Comparison of ENCODE assay signal across 8 mouse cellular contexts in genomic region chrX:106485671-106486070, GRCm38 (mm10). TPM values are rescaled to one million over a fixed set of nuclear protein-coding genes. Genes with fewer than 3 reads are reported as not detected.
DNase-seq lines count a peak whose midpoint lies in the region; ATAC-seq and TF ChIP-seq lines count a peak whose summit lies in the region.
"Had no signal": no experiment of that assay in that cellular context is flagged by ENCODE, and none has a peak within 500 bp of the region (broad histone marks: within the 10 kb centered on the region; RNA-seq: fewer than 3 reads in every experiment).

No protein-coding gene starts in this region.

- no peaks in the 10 kb centered on the region for H3K9me3 ChIP-seq in lung, postnatal 0 days (ENCODE audit: low read length)
- no peaks in the 10 kb centered on the region for H3K9me3 ChIP-seq in forebrain, embryonic 12.5 days
- no peaks in the 10 kb centered on the region for H3K9me3 ChIP-seq in limb, embryonic 12.5 days
- H3K9me3 ChIP-seq in stomach, embryonic 15.5 days = no peaks in the 10 kb centered on the region

- H3K4me2 ChIP-seq in lung, postnatal 0 days (replicated peaks; ENCODE audit: low read depth, low read length) = peak overlapping the region; percentile 58
- peak overlapping the region; percentile 65 for H3K4me2 ChIP-seq in forebrain, embryonic 12.5 days
- H3K4me2 ChIP-seq in limb, embryonic 12.5 days = peak overlapping the region; percentile 64
- H3K4me2 ChIP-seq in stomach, embryonic 15.5 days = peak overlapping the region; percentile 59

- no peak for TF ChIP-seq CTCF in lung, postnatal 0 days (IDR thresholded peaks at IDR 0.05)

- WGBS in lung, postnatal 0 days = 14% methylated on average over 6 of the region's 13 CpGs
- WGBS in forebrain, embryonic 12.5 days = 30% methylated on average over 11 of the region's 13 CpGs
- 15% methylated on average over 9 of the region's 13 CpGs for WGBS in limb, embryonic 12.5 days
- 20% methylated on average over 13 of the region's 13 CpGs for WGBS in stomach, embryonic 15.5 days

- no peak for DNase-seq in lung, postnatal 0 days (ENCODE audit: low spot score)
- no peak for DNase-seq in lung, postnatal 36 days
- DNase-seq in adrenal gland, postnatal 14 days = no peak
- no peak for DNase-seq in adrenal gland, postnatal 25 days

- TF ChIP-seq EP300 in lung, postnatal 0 days (IDR thresholded peaks at IDR 0.05) = no peak

- no peaks in the 10 kb centered on the region for H3K27me3 ChIP-seq in lung, postnatal 0 days (replicated peaks; ENCODE audit: insufficient read depth, low read length)
- H3K27me3 ChIP-seq in forebrain, embryonic 12.5 days = peaks cover 28% of the 10 kb centered on the region
- peaks cover 28% of the 10 kb centered on the region for H3K27me3 ChIP-seq in limb, embryonic 12.5 days
- no peaks in the 10 kb centered on the region for H3K27me3 ChIP-seq in stomach, embryonic 15.5 days (replicated peaks)

- peak overlapping the region; percentile 34 for H3K4me3 ChIP-seq in lung, postnatal 0 days (ENCODE audit: low read depth, low read length)
- H3K4me3 ChIP-seq in forebrain, embryonic 12.5 days (replicated peaks) = peak overlapping the region; percentile 44
- peak overlapping the region; percentile 48 for H3K4me3 ChIP-seq in limb, embryonic 12.5 days (replicated peaks)
- peak overlapping the region; percentile 46 for H3K4me3 ChIP-seq in stomach, embryonic 15.5 days (replicated peaks)

- no peaks in the 10 kb centered on the region for H3K36me3 ChIP-seq in lung, postnatal 0 days (ENCODE audit: insufficient read depth, low read length)
- H3K36me3 ChIP-seq in forebrain, embryonic 12.5 days (replicated peaks) = no peaks in the 10 kb centered on the region
- H3K36me3 ChIP-seq in limb, embryonic 12.5 days = no peaks in the 10 kb centered on the region
- no peaks in the 10 kb centered on the region for H3K36me3 ChIP-seq in stomach, embryonic 15.5 days

- H3K9ac ChIP-seq in lung, postnatal 0 days (replicated peaks; ENCODE audit: low read depth) = no peak overlapping the region
- H3K9ac ChIP-seq in forebrain, embryonic 12.5 days = peak overlapping the region; percentile 38; the same call in 1 of the 2 replicates
- peak overlapping the region; percentile 60 for H3K9ac ChIP-seq in limb, embryonic 12.5 days (replicated peaks)
- H3K9ac ChIP-seq in stomach, embryonic 15.5 days = no peak overlapping the region

- ATAC-seq in lung, postnatal 0 days = no peak
- peak; percentile 73; the same call in 1 of the 2 replicates for ATAC-seq in forebrain, embryonic 12.5 days (ENCODE audit: low FRiP score)
- ATAC-seq in limb, embryonic 12.5 days (ENCODE audit: insufficient number of reproducible peaks, insufficient read depth, low FRiP score, low TSS enrichment, low read depth) = no peak; the same call in none of the 2 replicates
- peak; percentile 53; the same call in 1 of the 2 replicates for ATAC-seq in stomach, embryonic 15.5 days (ENCODE audit: insufficient read depth, low FRiP score, low read depth)

- no peaks in the 10 kb centered on the region for H3K4me1 ChIP-seq in lung, postnatal 0 days (ENCODE audit: insufficient read depth, low read depth, low read length)
- no peaks in the 10 kb centered on the region for H3K4me1 ChIP-seq in forebrain, embryonic 12.5 days
- no peaks in the 10 kb centered on the region for H3K4me1 ChIP-seq in limb, embryonic 12.5 days (replicated peaks)
- H3K4me1 ChIP-seq in stomach, embryonic 15.5 days = no peaks in the 10 kb centered on the region

- no peak overlapping the region for H3K27ac ChIP-seq in lung, postnatal 0 days (ENCODE audit: low read length)
- H3K27ac ChIP-seq in forebrain, embryonic 12.5 days = no peak overlapping the region
- 0 out of 2 replicates have a peak overlapping the region, but pooled peaks have one; percentile 41 for H3K27ac ChIP-seq in limb, embryonic 12.5 days
- no peak overlapping the region for H3K27ac ChIP-seq in stomach, embryonic 15.5 days

RNA-seq across cellular contexts. Expression of gene Fndc3c1, which starts 0.5 kb away (rescaled TPM):
- polyA plus RNA-seq in lung, postnatal 0 days (2015; fragmentation: Nextera tagmentation; extraction: Ambion mirVana) = 0.05 and 0.13 TPM in 2 replicates
- polyA plus RNA-seq in forebrain, embryonic 12.5 days (2016; fragmentation: Nextera tagmentation; extraction: Ambion mirVana) = 13.7 and 15.4 TPM in 2 replicates
- 32.8 and 38.7 TPM in 2 replicates for polyA plus RNA-seq in limb, embryonic 12.5 days (2016; fragmentation: Nextera tagmentation; extraction: Ambion mirVana)
- 5.0 and 5.2 TPM in 2 replicates for polyA plus RNA-seq in stomach, embryonic 15.5 days (2015; fragmentation: Nextera tagmentation; extraction: Ambion mirVana)
- total RNA-seq in adrenal gland, postnatal 14 days (2021) = 0.15 TPM in 1 of 2 replicates, not detected in the other
- not detected in 2 replicates for total RNA-seq in adrenal gland, postnatal 25 days (2021)
- total RNA-seq: layer of hippocampus, postnatal 25 days had no signal

Comparison
In these comparisons a context has a peak if more than half of its experiments do, and no peak if none do; other contexts are left out.
1. ATAC-seq: peak in forebrain, embryonic 12.5 days (single experiment) and stomach, embryonic 15.5 days (single experiment); none in lung, postnatal 0 days (single experiment) and limb, embryonic 12.5 days (single experiment).
2. H3K9ac ChIP-seq: peak in forebrain, embryonic 12.5 days (single experiment) and limb, embryonic 12.5 days (single experiment); none in lung, postnatal 0 days (single experiment) and stomach, embryonic 15.5 days (single experiment).
3. Peak in every context shown above with its lines, with median percentiles within 50 percentile points of each other: H3K4me2 ChIP-seq and H3K4me3 ChIP-seq.